In genomic region chrX:162419431-162419830, GRCm38 (mm10) we compare ENCODE assay signal across 31 mouse cellular contexts.
"Had no signal": no experiment of that assay in that cellular context is flagged by ENCODE, and none has a peak within 500 bp of the region (broad histone marks: within the 10 kb centered on the region; RNA-seq: fewer than 3 reads in every experiment).

No protein-coding gene starts in this region.

- DNase-seq: left cerebral cortex, postnatal 4 days; liver; liver, embryonic 13.5 days; liver, postnatal 0 days; lung, adult 18-20 months; lung, adult 2 months; lung, embryonic 14.5 days; lung, postnatal 10 days; lung, postnatal 14 days; lung, postnatal 36 days; lung, postnatal 4 days; midbrain, embryonic 14.5 days had no signal

- H3K4me1 ChIP-seq: limb, embryonic 10.5 days; limb, embryonic 12.5 days; limb, embryonic 13.5 days; limb, embryonic 15.5 days; liver, embryonic 12.5 days; liver, embryonic 13.5 days; liver, embryonic 15.5 days; lung, embryonic 15.5 days; megakaryocyte, embryonic 14.5 days; midbrain, embryonic 10.5 days; midbrain, embryonic 12.5 days; midbrain, embryonic 13.5 days; midbrain, embryonic 15.5 days had no signal

- H3K4me3 ChIP-seq: limb, embryonic 10.5 days; limb, embryonic 12.5 days; limb, embryonic 13.5 days; limb, embryonic 15.5 days; liver, embryonic 12.5 days; liver, embryonic 13.5 days; liver, embryonic 15.5 days; lung, embryonic 15.5 days; megakaryocyte, embryonic 14.5 days; midbrain, embryonic 10.5 days; midbrain, embryonic 12.5 days; midbrain, embryonic 13.5 days; midbrain, embryonic 15.5 days; myocyte had no signal

- ATAC-seq: liver, embryonic 12.5 days; liver, postnatal 0 days; lung, postnatal 0 days; midbrain, embryonic 13.5 days; midbrain, embryonic 15.5 days; midbrain, embryonic 16.5 days had no signal

- H3K27me3 ChIP-seq: liver, embryonic 12.5 days; liver, embryonic 13.5 days; liver, embryonic 15.5 days had no signal

- H3K4me2 ChIP-seq: limb, embryonic 12.5 days; limb, embryonic 13.5 days; limb, embryonic 15.5 days; liver, embryonic 11.5 days; liver, embryonic 12.5 days; liver, embryonic 13.5 days; liver, embryonic 15.5 days; lung, embryonic 14.5 days; lung, embryonic 15.5 days; midbrain, embryonic 11.5 days; midbrain, embryonic 12.5 days; midbrain, embryonic 13.5 days; midbrain, embryonic 15.5 days had no signal

- H3K36me3 ChIP-seq: limb, embryonic 10.5 days; limb, embryonic 12.5 days; limb, embryonic 13.5 days; limb, embryonic 15.5 days; liver, embryonic 12.5 days; liver, embryonic 13.5 days; liver, embryonic 15.5 days; lung, embryonic 15.5 days; midbrain, embryonic 10.5 days; midbrain, embryonic 12.5 days; midbrain, embryonic 13.5 days; midbrain, embryonic 15.5 days had no signal

- H3K9ac ChIP-seq: limb, embryonic 12.5 days; limb, embryonic 13.5 days; limb, embryonic 15.5 days; liver, embryonic 12.5 days; liver, embryonic 13.5 days; liver, embryonic 14.5 days; liver, embryonic 15.5 days; liver, postnatal 0 days; lung, embryonic 14.5 days; lung, embryonic 15.5 days; midbrain, embryonic 12.5 days; midbrain, embryonic 13.5 days; midbrain, embryonic 15.5 days had no signal

- H3K9me3 ChIP-seq: limb, embryonic 10.5 days; limb, embryonic 12.5 days; limb, embryonic 13.5 days; limb, embryonic 15.5 days; liver, embryonic 12.5 days; liver, embryonic 13.5 days; liver, embryonic 15.5 days; lung, embryonic 15.5 days; midbrain, embryonic 10.5 days; midbrain, embryonic 12.5 days; midbrain, embryonic 13.5 days; midbrain, embryonic 15.5 days had no signal

- H3K27ac ChIP-seq: limb, embryonic 10.5 days; limb, embryonic 12.5 days; limb, embryonic 13.5 days; limb, embryonic 15.5 days; liver, embryonic 12.5 days; liver, embryonic 13.5 days; liver, embryonic 14.5 days; liver, embryonic 15.5 days; lung, embryonic 15.5 days; macrophage; midbrain, embryonic 10.5 days; midbrain, embryonic 12.5 days; midbrain, embryonic 13.5 days; midbrain, embryonic 15.5 days had no signal
